Mouse (Mus musculus): ENCODE measurements around the gene AI182371. TPM values are rescaled to one million over a fixed set of nuclear protein-coding genes. Genes with fewer than 3 reads are reported as not detected.

Gene AI182371
- total and polyA plus RNA-seq, 3 experiments: 0.56 to 0.74 (median 0.68) TPM

- dilution Hi-C loops (cut with MboI; ENCODE audit: extremely low pct_ligation_motif_present, extremely low pct_unique_long_range_greater_than_20kb, low sequenced_read_pairs) (no loop called here), in situ Hi-C loops (cut with MboI; ENCODE audit: low pct_ligation_motif_present, low pct_unique_long_range_greater_than_20kb, low sequenced_read_pairs) (loop anchor here (10.0 to 25.0 kb wide), 2 partner anchors 136 to 313 kb away; partner anchors contain the start of genes Rabepk and Traf1)
- TF ChIP-seq MAFK (IDR thresholded peaks at IDR 0.05; ENCODE audit: insufficient replicate concordance, low read length) (no peak), SMC3 (IDR thresholded peaks at IDR 0.05; ENCODE audit: low read depth, low read length) (no peak), BHLHE40 (IDR thresholded peaks at IDR 0.05; ENCODE audit: low read depth, low read length) (no peak), MYC (IDR thresholded peaks at IDR 0.05; ENCODE audit: low read depth, low read length) (no peak), USF1 (IDR thresholded peaks at IDR 0.05; ENCODE audit: low read depth, low read length) (no peak)
- H3K9ac ChIP-seq (ENCODE audit: insufficient read depth, low read depth): no peak overlapping the region
- peaks cover 0 to 3% of the 10 kb centered on the region in 2 experiments; a peak in 2 of 4 replicates for H3K4me1 ChIP-seq (ENCODE audit: control insufficient read depth in 1 of 2, insufficient read depth in 2 of 2)
- H3K9me3 ChIP-seq (replicated peaks; ENCODE audit: low read length): peaks cover 3% of the 10 kb centered on the region
- no peak overlapping the region for H3K27ac ChIP-seq (ENCODE audit: insufficient read depth, low read depth)
- no peak overlapping the region for H3K4me3 ChIP-seq (replicated peaks in 1 of 3; ENCODE audit: low read depth in 2 of 3, low read length in 2 of 3, poor library complexity in 1 of 3)
- H3K27me3 ChIP-seq (replicated peaks): no peaks in the 10 kb centered on the region
- no peaks in the 10 kb centered on the region for H3K79me2 ChIP-seq (replicated peaks; ENCODE audit: control insufficient read depth, extremely low read depth, insufficient read depth, poor library complexity, severe bottlenecking)
- no peak for DNase-seq (ENCODE audit: extremely low read depth)
- H3K36me3 ChIP-seq (replicated peaks in 1 of 2; ENCODE audit: control insufficient read depth in 1 of 2, insufficient read depth in 1 of 2, low read length in 1 of 2): no peaks in the 10 kb centered on the region
- H3K4me2 ChIP-seq (ENCODE audit: insufficient read depth, low read depth, poor library complexity, severe bottlenecking): no peak overlapping the region
Observed at GRCm38 (mm10) chr2:35100529-35100928, 814 bp downstream of the AI182371 start.

- no peaks in the 10 kb centered on the region for H3K4me1 ChIP-seq (ENCODE audit: control insufficient read depth in 1 of 2, insufficient read depth in 2 of 2)
- in situ Hi-C loops (cut with MboI; ENCODE audit: low pct_ligation_motif_present, low pct_unique_long_range_greater_than_20kb, low sequenced_read_pairs) (no loop called here), dilution Hi-C loops (cut with MboI; ENCODE audit: extremely low pct_ligation_motif_present, extremely low pct_unique_long_range_greater_than_20kb, low sequenced_read_pairs) (no loop called here)
- H3K79me2 ChIP-seq (replicated peaks; ENCODE audit: control insufficient read depth, extremely low read depth, insufficient read depth, poor library complexity, severe bottlenecking): no peaks in the 10 kb centered on the region
- no peak overlapping the region for H3K4me2 ChIP-seq (ENCODE audit: insufficient read depth, low read depth, poor library complexity, severe bottlenecking)
- H3K27ac ChIP-seq (ENCODE audit: insufficient read depth, low read depth): no peak overlapping the region
- TF ChIP-seq CHD2 (IDR thresholded peaks at IDR 0.05; ENCODE audit: low read length) (no peak), BHLHE40 (IDR thresholded peaks at IDR 0.05; ENCODE audit: low read depth, low read length) (no peak), HCFC1 (IDR thresholded peaks at IDR 0.05; ENCODE audit: low read depth, low read length) (no peak), JUN (IDR thresholded peaks at IDR 0.05; ENCODE audit: insufficient read depth, low read depth, low read length) (no peak), ZMIZ1 (IDR thresholded peaks at IDR 0.05; ENCODE audit: low read depth, low read length) (no peak), MXI1 (IDR thresholded peaks at IDR 0.05; ENCODE audit: low read depth, low read length) (no peak), MEF2A (IDR thresholded peaks at IDR 0.05; ENCODE audit: borderline replicate concordance, low read depth, low read length) (no peak), SIN3A (IDR thresholded peaks at IDR 0.05; ENCODE audit: low read length) (no peak), JUND (conservative IDR thresholded peaks at IDR 0.05; ENCODE audit: low read depth, low read length) (no peak), IRF4 (IDR thresholded peaks at IDR 0.05; ENCODE audit: low read depth, low read length) (no peak), USF2 (conservative IDR thresholded peaks at IDR 0.05; ENCODE audit: low read depth, low read length) (no peak), RAD21 (IDR thresholded peaks at IDR 0.05; ENCODE audit: low read depth, low read length) (no peak), PAX5 (IDR thresholded peaks at IDR 0.05; ENCODE audit: low read length) (no peak)
- no peak overlapping the region for H3K9ac ChIP-seq (ENCODE audit: insufficient read depth, low read depth)
- H3K4me3 ChIP-seq (replicated peaks in 1 of 3; ENCODE audit: low read depth in 2 of 3, low read length in 2 of 3, poor library complexity in 1 of 3): no peak overlapping the region
- H3K27me3 ChIP-seq (replicated peaks): no peaks in the 10 kb centered on the region
- DNase-seq (ENCODE audit: extremely low read depth): no peak
- H3K9me3 ChIP-seq (replicated peaks; ENCODE audit: low read length): no peaks in the 10 kb centered on the region
- H3K36me3 ChIP-seq (replicated peaks in 1 of 2; ENCODE audit: control insufficient read depth in 1 of 2, insufficient read depth in 1 of 2, low read length in 1 of 2): no peaks in the 10 kb centered on the region
Observed at GRCm38 (mm10) chr2:35087418-35087817, 13.9 kb downstream of the AI182371 start.

Data from CH12.LX (cell line).